Mouse (Mus musculus): Measurements from ENCODE around the gene Igfbp7. TPM values are rescaled to one million over a fixed set of nuclear protein-coding genes. Genes with fewer than 3 reads are reported as not detected.

Gene Igfbp7
- polyA plus RNA-seq, 1 experiment: 201 TPM

DNA sequence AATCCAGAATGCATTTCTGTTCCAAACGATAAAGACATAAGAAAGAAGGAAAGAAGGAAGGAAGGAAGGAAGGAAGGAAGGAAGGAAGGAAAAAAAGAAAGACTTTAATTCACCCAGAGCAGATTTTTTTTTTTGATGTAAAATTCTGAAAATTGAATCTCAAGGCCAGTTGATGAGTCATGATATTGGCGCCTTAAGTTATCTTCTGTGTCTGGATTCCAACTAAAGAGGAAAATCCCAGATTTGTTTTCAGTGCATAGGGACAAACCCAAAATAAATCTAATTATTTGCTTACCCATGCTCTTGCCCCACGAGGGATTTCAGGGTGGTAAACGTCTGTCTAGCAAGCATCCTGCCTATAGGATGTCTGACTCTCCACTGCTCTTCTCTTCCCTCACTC, 46.8 kb downstream of the Igfbp7 start:
- Histone ChIP-seq H3K4me3 (no peak overlapping the region), H3K4me2 (ENCODE audit: low read depth) (peak overlapping the region; percentile 71), H3K27me3 (ENCODE audit: control insufficient read depth, insufficient read depth, insufficient read length) (no peaks in the 10 kb centered on the region), H3ac (ENCODE audit: control insufficient read depth, insufficient read length) (no peak overlapping the region), H3K79me2 (ENCODE audit: control insufficient read depth, insufficient read depth) (no peaks in the 10 kb centered on the region), H3K36me3 (ENCODE audit: control insufficient read depth, insufficient read depth) (no peaks in the 10 kb centered on the region)
- no peak for TF ChIP-seq USF1 (IDR thresholded peaks at IDR 0.05; ENCODE audit: low read depth)
- no peak for TF ChIP-seq TCF3 (IDR thresholded peaks at IDR 0.05; ENCODE audit: insufficient read length, low read depth)
- no peak for TF ChIP-seq MAX (IDR thresholded peaks at IDR 0.05; ENCODE audit: low read depth)
- no peak for TF ChIP-seq POLR2AphosphoS2 (IDR thresholded peaks at IDR 0.05; ENCODE audit: insufficient read length, low read depth)
- no peak for TF ChIP-seq CEBPB (IDR thresholded peaks at IDR 0.05; ENCODE audit: insufficient read depth, poor library complexity, severe bottlenecking)
- TF ChIP-seq TCF12 (IDR thresholded peaks at IDR 0.05; ENCODE audit: insufficient read depth, poor library complexity, severe bottlenecking): no peak
- TF ChIP-seq SRF (IDR thresholded peaks at IDR 0.05; ENCODE audit: control insufficient read depth, insufficient read length, low read depth): no peak
- no peak for TF ChIP-seq REST (IDR thresholded peaks at IDR 0.05; ENCODE audit: insufficient read depth, insufficient read length)
- TF ChIP-seq E2F4 (IDR thresholded peaks at IDR 0.05; ENCODE audit: insufficient read depth): no peak
- TF ChIP-seq POLR2A (IDR thresholded peaks at IDR 0.05; ENCODE audit: insufficient read length, low read depth): no peak

DNA sequence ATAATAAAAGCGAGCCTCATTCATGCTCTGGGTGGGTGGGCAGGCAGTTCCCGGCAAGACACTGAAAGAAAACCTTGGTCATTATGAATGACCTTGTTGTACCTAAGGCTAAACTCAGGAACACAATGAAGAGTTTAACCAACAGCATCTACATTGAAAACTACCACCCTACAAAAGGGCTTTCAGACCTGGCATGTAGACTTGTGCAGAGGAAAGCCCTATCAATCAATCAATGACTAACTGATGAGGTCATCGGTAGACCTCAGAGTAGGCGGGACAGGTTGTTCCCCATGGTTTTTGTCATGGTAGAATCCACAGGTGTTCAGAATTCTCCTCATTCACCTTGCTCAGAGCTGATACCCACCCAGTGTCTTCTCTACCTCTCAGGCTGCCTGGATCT, 47.9 kb downstream of the Igfbp7 start:
- no peak overlapping the region for H3K4me2 ChIP-seq (ENCODE audit: low read depth)
- no peak overlapping the region for H3K4me3 ChIP-seq
- H3K36me3 ChIP-seq (ENCODE audit: control insufficient read depth, insufficient read depth): no peaks in the 10 kb centered on the region
- H3K27me3 ChIP-seq (ENCODE audit: control insufficient read depth, insufficient read depth, insufficient read length): no peaks in the 10 kb centered on the region
- H3ac ChIP-seq (ENCODE audit: control insufficient read depth, insufficient read length): no peak overlapping the region
- H3K79me2 ChIP-seq (ENCODE audit: control insufficient read depth, insufficient read depth): no peaks in the 10 kb centered on the region
- TF ChIP-seq POLR2AphosphoS2 (IDR thresholded peaks at IDR 0.05; ENCODE audit: insufficient read length, low read depth): no peak
- TF ChIP-seq USF1 (IDR thresholded peaks at IDR 0.05; ENCODE audit: low read depth): no peak
- no peak for TF ChIP-seq POLR2A (IDR thresholded peaks at IDR 0.05; ENCODE audit: insufficient read length, low read depth)
- TF ChIP-seq TCF3 (IDR thresholded peaks at IDR 0.05; ENCODE audit: insufficient read length, low read depth): no peak
- no peak for TF ChIP-seq E2F4 (IDR thresholded peaks at IDR 0.05; ENCODE audit: insufficient read depth)
- TF ChIP-seq TCF12 (IDR thresholded peaks at IDR 0.05; ENCODE audit: insufficient read depth, poor library complexity, severe bottlenecking): no peak
- no peak for TF ChIP-seq MYOD1 (IDR thresholded peaks at IDR 0.05; ENCODE audit: control insufficient read depth in 1 of 3, insufficient read length in 2 of 3, low read depth in 2 of 3)
- no peak for TF ChIP-seq SRF (IDR thresholded peaks at IDR 0.05; ENCODE audit: control insufficient read depth, insufficient read length, low read depth)
- no peak for TF ChIP-seq MYOG (IDR thresholded peaks at IDR 0.05; ENCODE audit: control insufficient read depth in 1 of 3, insufficient read depth in 1 of 3, insufficient read length in 2 of 3, low read depth in 2 of 3)
- no peak for TF ChIP-seq MAX (IDR thresholded peaks at IDR 0.05; ENCODE audit: low read depth)
- no peak for TF ChIP-seq CEBPB (IDR thresholded peaks at IDR 0.05; ENCODE audit: insufficient read depth, poor library complexity, severe bottlenecking)

DNA sequence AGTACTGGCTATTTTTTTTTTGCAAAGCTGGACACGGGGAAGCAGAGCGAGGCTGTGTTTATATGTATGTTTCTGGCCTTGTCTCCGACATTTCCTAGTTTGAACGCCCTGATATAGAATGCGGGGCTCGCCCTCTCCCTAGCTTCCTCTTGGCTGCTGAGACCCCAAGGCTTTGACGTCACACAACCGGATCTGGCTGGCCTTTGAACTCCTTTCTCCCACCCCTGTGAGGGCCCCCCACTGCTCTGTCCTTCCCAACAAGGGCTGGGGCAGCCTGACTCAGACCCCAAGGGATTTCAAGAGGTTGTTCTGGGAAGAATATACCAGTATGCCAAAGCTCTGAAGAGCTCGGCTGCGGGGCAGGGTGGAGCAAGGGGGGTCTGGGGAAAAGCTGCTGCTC, 49.5 kb downstream of the Igfbp7 start:
- Histone ChIP-seq H3K27me3 (ENCODE audit: control insufficient read depth, insufficient read depth, insufficient read length) (no peaks in the 10 kb centered on the region), H3K4me2 (ENCODE audit: low read depth) (peak overlapping the region; percentile 89), H3ac (ENCODE audit: control insufficient read depth, insufficient read length) (no peak overlapping the region), H3K36me3 (ENCODE audit: control insufficient read depth, insufficient read depth) (no peaks in the 10 kb centered on the region), H3K4me3 (peak overlapping the region; percentile 45), H3K79me2 (ENCODE audit: control insufficient read depth, insufficient read depth) (no peaks in the 10 kb centered on the region)
- TF ChIP-seq MYOG (IDR thresholded peaks at IDR 0.05; ENCODE audit: control insufficient read depth in 1 of 3, insufficient read depth in 1 of 3, insufficient read length in 2 of 3, low read depth in 2 of 3): no peak
- no peak for TF ChIP-seq POLR2AphosphoS2 (IDR thresholded peaks at IDR 0.05; ENCODE audit: insufficient read length, low read depth)
- no peak for TF ChIP-seq E2F4 (IDR thresholded peaks at IDR 0.05; ENCODE audit: insufficient read depth)
- TF ChIP-seq MYOD1 (IDR thresholded peaks at IDR 0.05; ENCODE audit: control insufficient read depth in 1 of 3, insufficient read length in 2 of 3, low read depth in 2 of 3): no peak

DNA sequence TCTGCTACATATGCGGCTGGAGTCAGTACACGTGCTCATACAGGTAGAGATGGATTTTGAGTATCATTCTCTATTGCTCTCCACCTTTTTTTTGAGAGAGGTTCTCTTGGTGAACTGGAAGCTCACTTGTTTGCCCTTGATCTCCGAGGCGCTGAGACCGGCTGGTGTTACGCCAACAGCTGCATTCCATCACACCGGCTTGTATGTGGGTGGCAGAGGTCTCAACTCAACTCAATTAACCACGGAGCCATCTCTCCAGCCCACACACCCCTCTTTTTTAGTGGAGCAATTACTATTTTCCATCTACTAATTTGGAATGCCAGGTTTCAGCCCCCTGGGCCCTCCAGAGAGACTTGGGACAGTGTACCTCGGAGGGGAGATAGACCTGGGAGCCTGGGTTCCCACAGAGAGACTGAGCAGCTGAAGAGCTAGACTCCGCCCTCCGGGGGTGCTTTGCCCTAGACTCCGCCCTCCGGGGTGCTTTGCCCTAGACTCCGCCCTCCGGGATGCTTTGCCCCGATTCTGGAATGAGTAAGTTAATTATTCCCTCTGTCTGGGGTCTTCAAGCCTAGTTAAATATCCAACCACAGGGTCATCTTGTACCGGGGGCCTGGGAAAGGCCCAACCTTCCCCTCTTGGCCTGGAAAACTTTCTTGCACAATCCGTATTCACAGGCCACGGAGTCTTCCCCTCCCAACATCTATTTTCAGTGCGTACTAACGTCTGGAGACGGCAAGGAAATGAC, 50.3 kb downstream of the Igfbp7 start:
- Histone ChIP-seq H3ac (ENCODE audit: control insufficient read depth, insufficient read length) (no peak overlapping the region), H3K4me2 (ENCODE audit: low read depth) (peak overlapping the region; percentile 89), H3K36me3 (ENCODE audit: control insufficient read depth, insufficient read depth) (no peaks in the 10 kb centered on the region), H3K4me3 (peak overlapping the region; percentile 45), H3K27me3 (ENCODE audit: control insufficient read depth, insufficient read depth, insufficient read length) (no peaks in the 10 kb centered on the region), H3K79me2 (ENCODE audit: control insufficient read depth, insufficient read depth) (no peaks in the 10 kb centered on the region)
- TF ChIP-seq MYOD1 (IDR thresholded peaks at IDR 0.05; ENCODE audit: control insufficient read depth in 1 of 3, insufficient read length in 2 of 3, low read depth in 2 of 3) (peak in 2 of 3 experiments; percentile 52 to 64), POLR2A (IDR thresholded peaks at IDR 0.05; ENCODE audit: insufficient read length, low read depth) (no peak), TCF12 (IDR thresholded peaks at IDR 0.05; ENCODE audit: insufficient read depth, poor library complexity, severe bottlenecking) (no peak), REST (IDR thresholded peaks at IDR 0.05; ENCODE audit: insufficient read depth, insufficient read length) (no peak), TCF3 (IDR thresholded peaks at IDR 0.05; ENCODE audit: insufficient read length, low read depth) (no peak), POLR2AphosphoS2 (IDR thresholded peaks at IDR 0.05; ENCODE audit: insufficient read length, low read depth) (peak; percentile 6), E2F4 (IDR thresholded peaks at IDR 0.05; ENCODE audit: insufficient read depth) (no peak), CEBPB (IDR thresholded peaks at IDR 0.05; ENCODE audit: insufficient read depth, poor library complexity, severe bottlenecking) (peak; percentile 49; the same call in 1 of the 2 replicates), SRF (IDR thresholded peaks at IDR 0.05; ENCODE audit: control insufficient read depth, insufficient read length, low read depth) (no peak), USF1 (IDR thresholded peaks at IDR 0.05; ENCODE audit: low read depth) (no peak), MYOG (IDR thresholded peaks at IDR 0.05; ENCODE audit: control insufficient read depth in 1 of 3, insufficient read depth in 1 of 3, insufficient read length in 2 of 3, low read depth in 2 of 3) (no peak), MAX (IDR thresholded peaks at IDR 0.05; ENCODE audit: low read depth) (no peak)
